Mouse (Mus musculus) stomach, embryonic 14.5 days (tissue): ENCODE measurements around the gene Frk. TPM values are rescaled to one million over a fixed set of nuclear protein-coding genes. Genes with fewer than 3 reads are reported as not detected.

Experiments
- ATAC-seq: fragments of 200-750 bp; cut with Nextera tagmentation; 2 replicates; pipeline ENCODE4 v1.8.0; 2017; ENCODE audit warnings: low read depth, moderate TSS enrichment; ENCODE audit not compliant: insufficient number of reproducible peaks, insufficient read depth, low FRiP score
- H3K27ac ChIP-seq: fragments of 300-500 bp; sonication (generic); 2 replicates; pipeline ENCODE4 v1.5.1; 2014; ENCODE audit warnings: mild to moderate bottlenecking, low read length, moderate library complexity, mixed read lengths
- H3K27me3 ChIP-seq: fragments of 300-500 bp; sonication (generic); 2 replicates; pipeline ENCODE4 v1.6.1; 2014; ENCODE audit warnings: low read length, control low read depth, mixed read lengths; ENCODE audit not compliant: control insufficient read depth, insufficient read depth
- H3K36me3 ChIP-seq: fragments of 300-500 bp; sonication (generic); 2 replicates; pipeline ENCODE4 v1.6.1; 2014; ENCODE audit warnings: mild to moderate bottlenecking, control low read depth, low read length, moderate library complexity, mixed read lengths; ENCODE audit not compliant: control insufficient read depth, insufficient read depth
- H3K4me1 ChIP-seq: fragments of 300-500 bp; sonication (generic); 2 replicates; pipeline ENCODE4 v1.6.1; 2014; ENCODE audit warnings: low read length, control low read depth, mixed read lengths; ENCODE audit not compliant: control insufficient read depth, insufficient read depth
- H3K4me2 ChIP-seq: fragments of 300-500 bp; sonication (generic); replicated peaks from 2 replicates; pipeline ENCODE4 v1.6.1; 2014; ENCODE audit warnings: low read depth, low read length, control low read depth
- H3K4me3 ChIP-seq: fragments of 300-500 bp; sonication (generic); 2 replicates; pipeline ENCODE4 v1.5.1; 2014; ENCODE audit warnings: low read depth, low read length, control low read depth
- H3K9ac ChIP-seq: fragments of 300-500 bp; sonication (generic); replicated peaks from 2 replicates; pipeline ENCODE4 v1.6.1; 2014; ENCODE audit warnings: low read depth, mild to moderate bottlenecking, control low read depth, low read length, moderate library complexity, mixed read lengths
- H3K9me3 ChIP-seq: fragments of 300-500 bp; sonication (generic); 2 replicates; pipeline ENCODE4 v1.6.1; 2016; ENCODE audit warnings: low read depth, low read length, control low read depth; ENCODE audit not compliant: control insufficient read depth
- WGBS: fragments of 180-500 bp; shearing (Covaris S2); extraction: QIAGEN DNeasy Blood & Tissue Kit; methylation state at CpG from one replicate; pipeline ENCODE4 v1.1.7; 2014; 5-methylcytosine and 5-hydroxymethylcytosine counted together
- polyA plus RNA-seq: library from polyadenylated mRNA; unstranded; fragments of >200 nt; fragmentation: Nextera tagmentation; extraction: Ambion mirVana; gene quantifications from 2 replicates; pipeline ENCODE4 v1.2.1, GENCODE M21; 2014

The Frk gene
- polyA plus RNA-seq, 1 experiment from 2014 or later = 19.2 TPM

DNA sequence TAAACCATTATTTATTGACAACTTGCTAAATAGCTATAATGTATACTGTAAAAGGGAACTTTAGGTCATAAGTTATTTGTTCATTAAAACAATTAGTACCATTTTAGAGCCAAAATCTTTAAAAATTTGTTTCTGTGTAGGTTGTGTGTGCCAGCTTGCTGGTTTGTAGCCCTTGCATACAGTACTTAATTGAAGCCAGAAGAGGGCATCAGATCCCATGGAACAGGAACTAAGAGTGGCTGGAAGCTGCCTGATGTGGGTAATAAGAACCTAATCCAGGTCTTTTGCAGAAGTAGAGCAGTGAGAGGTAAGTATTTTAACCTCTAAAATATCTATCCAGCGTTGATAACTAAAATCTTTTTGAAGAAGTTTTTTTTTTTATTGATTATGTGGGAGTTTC is 155.0 kb downstream of the Frk start:
- 71% methylated on average over 1 of the region's 1 CpGs for WGBS
- no peak overlapping the region for H3K4me2 ChIP-seq

More for the DNA sequence above, 155.0 kb downstream of the Frk start:
- Histone ChIP-seq H3K4me3 (no peak overlapping the region), H3K9me3 (no peaks in the 10 kb centered on the region), H3K27me3 (no peaks in the 10 kb centered on the region), H3K36me3 (no peaks in the 10 kb centered on the region), H3K4me1 (no peaks in the 10 kb centered on the region), H3K9ac (no peak overlapping the region), H3K27ac (no peak overlapping the region)
- no peak for ATAC-seq

Other genes with a start within 250 kb of the Frk start
- 55.0 and 56.3 TPM in 2 replicates for gene Tspyl1, start 201.2 kb upstream of the Frk start, polyA plus RNA-seq
- gene Tspyl4, start 186.0 kb upstream of the Frk start, polyA plus RNA-seq = 9.8 and 10.7 TPM in 2 replicates
- gene Col10a1, start 93.4 kb upstream of the Frk start, polyA plus RNA-seq = 0.23 and 0.34 TPM in 2 replicates
- gene Nt5dc1, start 64.8 kb upstream of the Frk start, polyA plus RNA-seq = 11.6 and 13.1 TPM in 2 replicates